Mouse (Mus musculus) ES-Bruce4 (cell line): ENCODE measurements around the gene 9930104L06Rik. TPM values are rescaled to one million over a fixed set of nuclear protein-coding genes. Genes with fewer than 3 reads are reported as not detected.

Experiments
- H3K27ac ChIP-seq: 2 replicates; pipeline ENCODE4 v1.5.1; 2012; ENCODE audit warnings: low read length, inconsistent platforms; ENCODE audit not compliant: insufficient read depth
- H3K27me3 ChIP-seq: 2 replicates; pipeline ENCODE4 v1.6.1; 2012; ENCODE audit warnings: mild to moderate bottlenecking, low read length, inconsistent platforms; ENCODE audit not compliant: control insufficient read depth, poor library complexity, insufficient read depth, severe bottlenecking
- H3K36me3 ChIP-seq: 2 replicates; pipeline ENCODE4 v1.6.1; 2012; ENCODE audit warnings: inconsistent platforms, mild to moderate bottlenecking, low read length, moderate library complexity; ENCODE audit not compliant: control insufficient read depth, poor library complexity, insufficient read depth, severe bottlenecking
- H3K4me1 ChIP-seq: one replicate; pipeline ENCODE4 v1.8.1; 2011; ENCODE audit warnings: low read length; ENCODE audit not compliant: control insufficient read depth, insufficient read depth
- H3K4me3 ChIP-seq: 2 replicates; pipeline ENCODE4 v1.5.1; 2011; ENCODE audit warnings: low read depth, mild to moderate bottlenecking, low read length
- H3K9ac ChIP-seq: 2 replicates; pipeline ENCODE4 v1.6.1; 2012; ENCODE audit warnings: low read depth, mild to moderate bottlenecking, inconsistent platforms; ENCODE audit not compliant: poor library complexity, severe bottlenecking
- H3K9me3 ChIP-seq: replicated peaks from 2 replicates; pipeline ENCODE4 v1.6.1; 2012; ENCODE audit warnings: mild to moderate bottlenecking, low read length, inconsistent platforms; ENCODE audit not compliant: control insufficient read depth, poor library complexity, insufficient read depth, severe bottlenecking
- CTCF ChIP-seq: IDR thresholded peaks from one replicate; pipeline ENCODE4 v1.8.1; 2011; ENCODE audit warnings: low read depth, low read length
- EP300 ChIP-seq: IDR thresholded peaks from 2 replicates; pipeline ENCODE4 v1.6.1; 2011; ENCODE audit warnings: low read depth, low read length; ENCODE audit not compliant: insufficient read depth
- POLR2A ChIP-seq: IDR thresholded peaks from one replicate; pipeline ENCODE4 v1.8.1; 2011; ENCODE audit warnings: low read length; ENCODE audit not compliant: insufficient read depth
- polyA plus RNA-seq: library from polyadenylated mRNA; stranded (reverse); fragments of >200 nt; gene quantifications from 2 replicates; pipeline ENCODE4 v1.2.4, GENCODE M21; 2011; ENCODE audit warnings: low read depth; ENCODE audit not compliant: missing spikeins, insufficient read depth, insufficient read length

Gene 9930104L06Rik
- polyA plus RNA-seq, 1 experiment = 15.2 TPM

- no peaks in the 10 kb centered on the region for H3K9me3 ChIP-seq
- H3K4me3 ChIP-seq = peak overlapping the region; percentile 52
- TF ChIP-seq CTCF (peak; percentile 34), POLR2A (no peak)
- 0 out of 2 replicates have a peak, but pooled peaks cover 2% of the 10 kb centered on the region for H3K27me3 ChIP-seq
- H3K27ac ChIP-seq = no peak overlapping the region
- H3K9ac ChIP-seq = peak overlapping the region; percentile 41
- no peaks in the 10 kb centered on the region for H3K36me3 ChIP-seq
- H3K4me1 ChIP-seq = peaks cover 5% of the 10 kb centered on the region
Measured at GRCm38 (mm10) chr4:124894508-124895428, 42.1 kb upstream of the 9930104L06Rik start.

- Histone ChIP-seq H3K9me3 (no peaks in the 10 kb centered on the region), H3K4me3 (no peak overlapping the region), H3K36me3 (no peaks in the 10 kb centered on the region), H3K4me1 (peaks cover 2% of the 10 kb centered on the region), H3K9ac (no peak overlapping the region), H3K27ac (no peak overlapping the region), H3K27me3 (0 out of 2 replicates have a peak, but pooled peaks cover 2% of the 10 kb centered on the region)
- TF ChIP-seq EP300 = no peak
Measured at GRCm38 (mm10) chr4:124898428-124898827, 38.4 kb upstream of the 9930104L06Rik start.

GRCm38 (mm10) chr4:124899906-124900305, 36.9 kb upstream of the 9930104L06Rik start:
- no peak for TF ChIP-seq POLR2A
- no peak for TF ChIP-seq EP300
- no peak for TF ChIP-seq CTCF
- Histone ChIP-seq H3K9me3 (no peaks in the 10 kb centered on the region), H3K27ac (no peak overlapping the region), H3K4me1 (peaks cover 2% of the 10 kb centered on the region), H3K36me3 (no peaks in the 10 kb centered on the region), H3K27me3 (0 out of 2 replicates have a peak, but pooled peaks cover 2% of the 10 kb centered on the region), H3K4me3 (no peak overlapping the region), H3K9ac (no peak overlapping the region)

DNA sequence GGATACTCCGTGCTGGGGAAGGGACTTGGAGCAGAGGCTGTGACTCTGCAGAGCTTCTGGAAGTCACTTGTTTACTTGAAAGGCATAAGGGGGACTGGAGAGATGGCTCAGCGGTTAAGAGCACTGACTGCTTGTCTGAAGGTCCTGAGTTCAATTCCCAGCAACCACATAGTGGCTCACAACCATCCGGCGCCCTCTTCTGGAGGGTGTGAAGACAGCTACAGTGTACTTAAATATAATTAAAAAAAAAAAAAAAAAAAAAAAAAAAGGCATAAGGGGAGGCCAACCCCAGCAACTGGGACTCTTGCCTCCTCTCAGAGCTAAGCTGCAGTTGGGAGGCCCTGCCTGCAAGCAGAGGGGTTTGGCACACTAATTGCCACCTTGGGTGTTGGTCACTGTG, 31.4 kb upstream of the 9930104L06Rik start:
- Histone ChIP-seq H3K4me3 (no peak overlapping the region), H3K36me3 (no peaks in the 10 kb centered on the region), H3K27ac (no peak overlapping the region), H3K27me3 (no peaks in the 10 kb centered on the region), H3K4me1 (peaks cover 6% of the 10 kb centered on the region), H3K9ac (no peak overlapping the region), H3K9me3 (no peaks in the 10 kb centered on the region)
- TF ChIP-seq CTCF (peak; percentile 34), POLR2A (no peak), EP300 (no peak)

GRCm38 (mm10) chr4:124905971-124906822, 30.7 kb upstream of the 9930104L06Rik start:
- TF ChIP-seq CTCF = no peak
- no peak for TF ChIP-seq POLR2A
- no peak for TF ChIP-seq EP300
- H3K4me3 ChIP-seq = peak overlapping the region; percentile 62
- H3K9ac ChIP-seq = no peak overlapping the region
- peaks cover 6% of the 10 kb centered on the region for H3K4me1 ChIP-seq
- no peaks in the 10 kb centered on the region for H3K36me3 ChIP-seq
- no peaks in the 10 kb centered on the region for H3K27me3 ChIP-seq
- peak overlapping the region; percentile 62; the same call in 1 of the 2 replicates for H3K27ac ChIP-seq
- H3K9me3 ChIP-seq = no peaks in the 10 kb centered on the region
